Mouse (Mus musculus): Measurements from ENCODE around the gene Tmem94. TPM values are rescaled to one million over a fixed set of nuclear protein-coding genes. Genes with fewer than 3 reads are reported as not detected.
A peak's percentile ranks its signal among the peaks of the same experiment; 100 is the strongest.
"Not testable (repeated sequence)": the region's sequence is repeated elsewhere in the genome, so short reads cannot be mapped to it uniquely, and the experiment has no call there.

Tmem94 gene
- 10 to 100 TPM; 85.1 to 88.2 TPM for total RNA-seq (2021)
- long read RNA-seq, experiment 1, full-length matches to known transcripts = 7 of 34 reads
- long read RNA-seq, experiment 1, partial matches to known transcripts = 16 of 34 reads
- long read RNA-seq, experiment 1, other reads (novel, unspliced or antisense) = 11 of 34 reads
- long read RNA-seq, experiment 2, full-length matches to known transcripts = 3 of 44 reads
- long read RNA-seq, experiment 2, partial matches to known transcripts = 27 of 44 reads
- long read RNA-seq, experiment 2, other reads (novel, unspliced or antisense) = 14 of 44 reads

- DNase-seq (ENCODE audit: low spot score) = peak; percentile 99
Measured at GRCm38 (mm10) chr11:115765103-115765606, at the start of gene Tmem94. Tmem94 (plus strand) TSS chr11:115765433.

- DNase-seq (ENCODE audit: low spot score) = no peak
Measured at GRCm38 (mm10) chr11:115716410-115717338, 48.6 kb upstream of the Tmem94 start.

- DNase-seq (ENCODE audit: low spot score) = no peak
Measured at GRCm38 (mm10) chr11:115717660-115718390, 47.4 kb upstream of the Tmem94 start.

GRCm38 (mm10) chr11:115722638-115723037 is 42.6 kb upstream of the Tmem94 start:
- DNase-seq (ENCODE audit: low spot score) = peak; percentile 89

GRCm38 (mm10) chr11:115723231-115723630 is 42.0 kb upstream of the Tmem94 start:
- DNase-seq (ENCODE audit: low spot score) = no peak

GRCm38 (mm10) chr11:115734041-115734686 is 31.1 kb upstream of the Tmem94 start:
- no peak for DNase-seq (ENCODE audit: low spot score)

DNA sequence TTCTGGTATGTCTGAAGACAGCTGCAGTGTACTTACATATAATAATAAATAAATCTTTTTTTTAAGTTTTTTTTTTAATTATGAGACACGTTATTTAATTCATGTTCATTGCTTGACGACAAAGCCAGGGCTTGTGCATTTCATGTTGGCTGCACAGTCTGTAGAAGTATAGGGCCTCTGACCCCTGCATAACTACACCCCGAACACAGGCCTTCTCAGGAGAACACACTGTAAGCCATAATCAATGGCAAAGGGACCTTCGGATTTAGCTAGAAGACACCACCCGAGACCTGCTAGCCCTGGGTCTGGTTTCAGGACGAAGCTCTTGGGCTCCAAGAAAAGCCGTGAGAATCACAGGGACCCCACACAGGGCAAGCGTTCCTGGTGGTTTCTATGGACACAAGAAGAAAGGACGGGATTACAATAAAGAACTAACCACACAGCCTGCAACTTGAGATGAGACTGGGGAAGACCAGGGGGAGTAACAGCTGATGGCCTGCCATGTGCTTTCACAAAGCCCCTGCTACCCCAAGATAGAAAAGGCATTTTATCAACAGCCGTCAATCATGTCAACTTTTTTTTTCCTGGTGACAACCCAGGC is 27.5 kb upstream of the Tmem94 start:
- DNase-seq (ENCODE audit: low spot score) = no peak

- DNase-seq (ENCODE audit: low spot score) = no peak
Measured at GRCm38 (mm10) chr11:115738275-115738885, 26.9 kb upstream of the Tmem94 start.

GRCm38 (mm10) chr11:115741070-115741469 is 24.2 kb upstream of the Tmem94 start:
- DNase-seq (ENCODE audit: low spot score) = no peak

DNA sequence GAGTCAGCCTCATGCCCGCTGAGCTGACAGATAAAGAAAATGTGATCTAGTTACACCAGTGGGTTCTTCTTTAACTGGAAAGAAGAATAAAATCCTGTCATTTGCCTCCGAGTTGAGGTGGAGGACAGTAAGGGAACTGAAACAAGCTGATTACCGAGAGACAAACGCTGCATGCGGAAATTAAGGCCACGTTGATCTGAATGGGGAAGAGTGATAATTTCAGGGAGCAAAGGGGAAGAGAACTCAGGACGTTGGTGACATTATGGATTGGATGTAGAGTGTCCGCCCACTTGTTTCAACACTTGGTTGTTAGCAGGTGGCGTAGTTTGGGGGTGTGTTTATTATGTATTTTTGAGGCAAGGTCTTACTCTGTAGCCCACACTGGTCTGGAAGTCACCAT is 22.3 kb upstream of the Tmem94 start:
- no peak for DNase-seq (ENCODE audit: low spot score)

GRCm38 (mm10) chr11:115744385-115744784 is 20.8 kb upstream of the Tmem94 start:
- DNase-seq (ENCODE audit: low spot score) = no peak

DNA sequence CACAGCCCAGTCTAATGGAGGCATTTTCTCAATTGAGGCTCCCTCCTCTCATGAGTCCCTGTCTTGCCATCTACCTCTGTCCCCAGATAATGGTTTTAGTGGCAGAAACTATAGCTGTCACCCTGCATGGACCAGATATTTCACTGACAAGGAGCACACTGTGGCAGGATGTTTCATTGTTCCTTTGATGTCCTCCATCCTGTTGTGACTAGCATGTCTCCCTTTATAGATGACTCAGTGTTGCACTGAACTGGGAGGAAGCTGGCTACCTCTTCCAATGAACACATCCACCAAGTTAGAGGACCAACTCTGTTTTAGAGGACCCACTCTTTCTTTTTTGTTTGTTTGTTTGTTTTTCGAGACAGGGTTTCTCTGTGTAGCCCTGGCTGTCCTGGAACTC is 19.1 kb upstream of the Tmem94 start:
- no peak for DNase-seq (ENCODE audit: low spot score)

GRCm38 (mm10) chr11:115746762-115747161 is 18.5 kb upstream of the Tmem94 start:
- no peak for DNase-seq (ENCODE audit: low spot score)

DNA sequence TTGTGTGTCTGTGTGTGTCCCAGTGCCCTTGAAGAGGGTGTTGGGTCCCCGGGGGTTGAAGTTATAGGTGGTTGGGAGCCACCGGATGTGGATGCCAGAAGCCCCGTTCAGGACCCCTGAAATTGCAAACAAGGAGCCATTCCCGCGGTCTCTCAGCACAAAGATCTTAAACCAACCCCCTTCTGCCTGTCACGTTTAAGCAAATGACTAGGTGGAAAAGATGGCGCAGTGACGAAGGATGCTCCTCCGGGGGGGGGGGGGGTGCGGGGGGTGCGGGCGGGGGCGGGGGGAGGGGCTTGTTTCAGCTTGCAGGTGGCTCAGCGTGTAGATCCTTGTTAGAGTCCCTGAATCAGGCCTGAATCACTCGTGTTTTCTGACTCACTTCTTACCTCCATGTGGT is 17.9 kb upstream of the Tmem94 start:
- DNase-seq (ENCODE audit: low spot score) = no peak

- no peak for DNase-seq (ENCODE audit: low spot score)
Measured at GRCm38 (mm10) chr11:115749834-115750233, 15.4 kb upstream of the Tmem94 start.

DNA sequence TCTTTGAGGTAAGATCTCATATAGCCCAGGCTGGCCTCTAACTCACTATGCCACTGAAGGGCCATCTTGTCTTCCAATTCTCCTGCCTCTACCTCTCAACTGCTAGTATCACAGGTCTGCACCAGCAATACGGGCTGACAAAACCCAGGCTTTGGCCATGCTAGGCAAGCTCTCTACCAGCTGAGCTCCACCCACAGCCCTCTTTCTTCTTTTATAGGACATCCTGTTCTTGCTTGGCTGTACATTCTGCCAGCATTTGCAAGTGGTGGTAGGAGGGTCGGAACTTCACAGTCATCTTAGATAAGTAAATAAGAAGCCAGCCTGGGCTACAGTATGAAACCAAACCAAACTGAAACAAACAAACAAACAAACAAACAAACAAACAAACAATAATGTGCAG is 13.5 kb upstream of the Tmem94 start:
- no peak for DNase-seq (ENCODE audit: low spot score)

DNA sequence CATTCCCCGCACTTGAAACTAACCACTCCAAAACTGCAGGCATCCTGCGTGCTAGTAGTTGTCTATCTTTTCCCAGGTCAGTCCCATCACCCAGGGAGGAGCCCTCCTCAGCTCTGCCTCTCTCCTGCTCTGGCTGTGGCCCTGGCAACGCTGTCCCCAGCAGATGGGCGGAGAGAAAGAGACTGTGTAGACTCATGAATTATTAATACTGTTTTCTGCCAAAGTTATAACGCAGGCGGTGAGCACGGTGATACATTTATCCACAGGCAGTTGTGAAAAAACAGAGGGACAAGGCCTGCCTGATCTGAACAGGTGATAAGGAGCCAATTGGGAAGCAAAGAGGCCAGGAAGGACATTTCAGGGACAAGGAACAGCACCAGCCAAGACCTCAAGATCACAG is 12.6 kb upstream of the Tmem94 start:
- no peak for DNase-seq (ENCODE audit: low spot score)

GRCm38 (mm10) chr11:115753485-115753884 is 11.7 kb upstream of the Tmem94 start:
- no peak for DNase-seq (ENCODE audit: low spot score)

DNA sequence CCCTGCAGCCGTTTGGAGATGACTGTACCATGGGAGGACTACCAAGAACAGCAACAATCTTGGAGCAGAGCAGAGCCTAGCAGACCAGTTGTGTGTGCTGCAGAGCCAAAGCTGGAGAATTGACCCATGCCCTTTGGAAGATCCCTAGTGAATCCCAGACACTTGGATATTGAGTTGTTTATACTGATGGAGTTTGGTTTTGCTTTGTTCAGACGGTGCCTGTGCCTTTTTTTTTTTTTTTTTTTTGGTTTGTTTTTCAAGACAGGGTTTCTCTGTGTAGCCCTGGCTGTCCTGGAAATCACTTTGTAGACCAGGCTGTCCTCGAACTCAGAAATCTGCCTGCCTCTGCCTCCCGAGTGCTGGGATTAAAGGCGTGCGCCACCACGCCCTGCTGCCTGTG is 3.1 kb upstream of the Tmem94 start:
- DNase-seq (ENCODE audit: low spot score) = not testable (repeated sequence)

GRCm38 (mm10) chr11:115764698-115765097 is 535 bp upstream of the Tmem94 start:
- no peak for DNase-seq (ENCODE audit: low spot score)
